Mouse (Mus musculus): ENCODE results near the gene Smpd2. TPM values are rescaled to one million over a fixed set of nuclear protein-coding genes. Genes with fewer than 3 reads are reported as not detected.
A peak's percentile ranks its signal among the peaks of the same experiment; 100 is the strongest.

Gene Smpd2
- polyA plus RNA-seq, 1 experiment = 9.2 TPM

DNA sequence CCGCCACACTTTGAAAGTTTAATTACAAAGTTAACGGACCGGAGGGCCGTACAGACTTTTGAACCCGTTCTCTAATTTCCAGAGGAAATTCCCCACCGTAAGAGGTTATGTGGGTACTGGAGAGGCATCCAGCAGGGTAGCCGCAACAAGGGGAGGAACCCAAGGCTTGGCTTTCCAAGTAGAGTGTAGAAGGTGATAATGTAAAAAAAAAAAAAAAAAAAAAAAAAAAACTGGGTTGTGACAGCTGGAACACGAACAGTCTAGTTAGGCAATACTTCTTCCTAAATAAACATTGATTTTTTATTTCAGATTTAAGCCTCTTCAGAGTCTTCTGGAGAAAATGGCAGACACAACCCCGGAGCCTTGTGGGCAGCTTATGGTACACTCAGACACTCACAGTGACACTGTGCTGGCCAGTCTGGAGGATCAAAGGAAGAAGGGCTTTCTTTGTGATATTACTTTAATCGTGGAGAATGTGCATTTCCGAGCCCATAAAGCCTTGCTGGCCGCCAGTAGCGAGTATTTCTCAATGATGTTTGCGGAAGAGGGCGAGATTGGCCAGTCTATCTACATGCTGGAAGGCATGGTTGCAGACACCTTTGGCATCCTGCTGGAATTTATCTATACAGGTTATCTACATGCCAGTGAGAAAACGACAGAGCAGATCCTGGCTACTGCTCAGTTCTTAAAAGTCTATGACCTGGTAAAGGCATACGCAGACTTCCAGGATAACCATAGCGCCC is 39.2 kb downstream of the Smpd2 start:
- Histone ChIP-seq H3K4me1 (ENCODE audit: control insufficient read depth, insufficient read depth, insufficient read length, low read length) (peaks cover 9% of the 10 kb centered on the region; the same call in 1 of the 2 replicates), H3K4me3 (ENCODE audit: insufficient read depth, low read depth, low read length) (peak overlapping the region; percentile 89), H3K27ac (replicated peaks; ENCODE audit: low read depth, low read length) (peak overlapping the region; percentile 29; the same call in 1 of the 2 replicates)

DNA sequence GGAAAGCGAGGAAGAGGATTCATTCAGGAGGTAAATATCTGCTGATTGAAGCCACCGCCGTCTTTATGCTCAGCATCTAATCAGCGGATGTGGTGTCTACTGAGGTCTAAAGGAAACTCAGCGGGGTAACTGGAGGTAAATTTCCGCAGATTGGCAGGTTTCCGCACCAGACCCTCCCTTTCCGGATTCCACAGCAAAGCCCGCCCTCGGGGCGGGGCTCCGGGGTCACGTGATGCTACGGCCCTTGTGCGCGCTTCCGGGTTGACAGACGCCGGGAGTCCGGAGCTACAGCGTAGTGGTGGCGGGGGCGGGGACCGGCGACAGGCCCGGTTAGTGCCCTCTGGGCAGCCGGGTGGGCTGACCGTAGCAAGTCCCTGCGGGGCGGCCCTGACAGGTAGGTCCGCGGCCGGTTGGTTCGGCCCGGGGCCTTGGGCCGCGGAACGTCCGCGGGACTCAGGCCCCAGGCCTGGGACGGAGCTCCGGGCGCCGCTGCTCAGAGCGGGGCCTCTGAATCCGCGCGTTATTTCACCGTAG is 40.0 kb downstream of the Smpd2 start, which contains the start of gene Zbtb24:
Gene Zbtb24, plus strand, starts transcription at position 247 of the 534 bp plus-strand sequence.
- H3K27ac ChIP-seq (replicated peaks; ENCODE audit: low read depth, low read length) = peak within 1 kb of the TSS; percentile 74

DNA sequence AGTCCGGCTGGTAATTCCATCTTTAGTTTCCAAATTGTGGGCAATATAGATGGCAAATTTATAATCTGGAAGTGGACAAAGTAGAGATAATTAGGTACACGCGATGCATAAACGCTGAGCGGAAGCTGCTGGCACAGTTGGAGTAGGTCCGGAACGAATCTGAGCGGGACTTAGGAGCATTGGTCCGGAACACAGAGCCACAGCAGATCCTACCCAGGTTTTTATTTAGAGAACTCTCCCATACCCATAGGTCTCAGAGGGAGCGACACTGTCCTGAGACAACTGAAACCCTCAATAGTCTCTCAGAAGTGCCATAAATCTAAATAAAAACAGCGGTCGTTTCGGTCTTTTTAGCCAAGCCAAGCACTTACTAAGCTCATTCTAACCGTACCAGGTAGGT is 40.5 kb downstream of the Smpd2 start:
- peaks cover 9% of the 10 kb centered on the region; the same call in 1 of the 2 replicates for H3K4me1 ChIP-seq (ENCODE audit: control insufficient read depth, insufficient read depth, insufficient read length, low read length)
- H3K4me3 ChIP-seq (ENCODE audit: insufficient read depth, low read depth, low read length) = peak overlapping the region; percentile 73
- peak overlapping the region; percentile 74 for H3K27ac ChIP-seq (replicated peaks; ENCODE audit: low read depth, low read length)

More for the DNA sequence above, 40.0 kb downstream of the Smpd2 start, which contains the start of gene Zbtb24:
- peaks cover 9% of the 10 kb centered on the region; the same call in 1 of the 2 replicates for H3K4me1 ChIP-seq (ENCODE audit: control insufficient read depth, insufficient read depth, insufficient read length, low read length)
- peak within 1 kb of the TSS; percentile 89 for H3K4me3 ChIP-seq (ENCODE audit: insufficient read depth, low read depth, low read length)

DNA sequence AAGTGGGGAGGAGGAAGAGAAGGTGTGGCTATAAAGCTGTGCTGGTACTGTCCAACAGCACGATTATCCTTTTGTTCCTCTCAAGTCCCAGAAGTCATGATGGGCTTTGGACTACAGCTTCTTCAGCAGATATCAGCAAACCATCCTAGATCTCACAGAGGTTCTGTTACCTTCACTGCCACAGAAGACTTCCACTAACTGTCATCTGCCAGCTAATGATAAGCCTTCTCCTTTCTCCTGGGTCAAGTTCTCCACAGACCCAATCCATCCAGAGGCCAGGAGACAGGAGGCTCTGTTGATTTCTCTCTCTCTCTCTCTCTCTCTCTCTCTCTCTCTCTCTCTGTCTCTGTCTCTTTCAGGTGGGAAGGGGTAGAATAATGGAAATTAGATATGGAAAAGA is 42.0 kb downstream of the Smpd2 start:
- H3K4me3 ChIP-seq (ENCODE audit: insufficient read depth, low read depth, low read length) = no peak overlapping the region
- H3K27ac ChIP-seq (replicated peaks; ENCODE audit: low read depth, low read length) = no peak overlapping the region
- peaks cover 9% of the 10 kb centered on the region; the same call in 1 of the 2 replicates for H3K4me1 ChIP-seq (ENCODE audit: control insufficient read depth, insufficient read depth, insufficient read length, low read length)

Other genes with a start within 250 kb of the Smpd2 start
- 11.8 and 12.9 TPM in 2 replicates for gene Fig4, start 187.1 kb downstream of the Smpd2 start, polyA plus RNA-seq (2012; ENCODE audit: insufficient read depth, insufficient read length, missing spikeins)
- not detected in 2 replicates for gene Ak9, start 186.4 kb downstream of the Smpd2 start, polyA plus RNA-seq (2012; ENCODE audit: insufficient read depth, insufficient read length, missing spikeins)
- 4.7 and 6.0 TPM in 2 replicates for gene Zbtb24, start 40.0 kb downstream of the Smpd2 start, polyA plus RNA-seq (2012; ENCODE audit: insufficient read depth, insufficient read length, missing spikeins)
- gene Mical1, start 14.1 kb downstream of the Smpd2 start, polyA plus RNA-seq (2012; ENCODE audit: insufficient read depth, insufficient read length, missing spikeins) = 2.8 and 4.8 TPM in 2 replicates
- gene Ppil6, start 70 bp upstream of the Smpd2 start, polyA plus RNA-seq (2012; ENCODE audit: insufficient read depth, insufficient read length, missing spikeins) = 0.99 TPM in 1 of 2 replicates, not detected in the other
- gene Cd164, start 29.0 kb upstream of the Smpd2 start, polyA plus RNA-seq (2012; ENCODE audit: insufficient read depth, insufficient read length, missing spikeins) = 172 and 177 TPM in 2 replicates
- 2.0 and 3.3 TPM in 2 replicates for gene Ccdc162, start 226.3 kb upstream of the Smpd2 start, polyA plus RNA-seq (2012; ENCODE audit: insufficient read depth, insufficient read length, missing spikeins)